Comparison of ENCODE assay signal across 22 mouse cellular contexts in genomic region chr11:109715311-109715781, GRCm38 (mm10). TPM values are rescaled to one million over a fixed set of nuclear protein-coding genes. Genes with fewer than 3 reads are reported as not detected.
A peak's percentile ranks its signal among the peaks of the same experiment; 100 is the strongest.
DNase-seq lines count a peak whose midpoint lies in the region; ATAC-seq and TF ChIP-seq lines count a peak whose summit lies in the region.
"Had no signal": no experiment of that assay in that cellular context is flagged by ENCODE, and none has a peak within 500 bp of the region (broad histone marks: within the 10 kb centered on the region; RNA-seq: fewer than 3 reads in every experiment).

No protein-coding gene starts in this region.

- H3K27ac ChIP-seq in gastrocnemius, adult 2 months, result peak overlapping the region; percentile 29
- peak overlapping the region; percentile 54 for H3K27ac ChIP-seq in embryonic fibroblast, embryonic 13.5 days (ENCODE audit: insufficient read depth, low read length)
- no peak overlapping the region for H3K27ac ChIP-seq in limb, embryonic 14.5 days (replicated peaks; ENCODE audit: low read depth, low read length)
- H3K27ac ChIP-seq in cerebellum, adult 2 months (ENCODE audit: insufficient read depth, low read length), result no peak overlapping the region
- H3K27ac ChIP-seq: heart, embryonic 13.5 days; hindbrain, embryonic 14.5 days; intestine, embryonic 15.5 days; liver, embryonic 12.5 days; midbrain, embryonic 12.5 days had no signal

- peaks cover 6% of the 10 kb centered on the region for H3K4me1 ChIP-seq in embryonic fibroblast, embryonic 13.5 days (ENCODE audit: control insufficient read depth, insufficient read depth, low read length)
- peaks cover 26% of the 10 kb centered on the region for H3K4me1 ChIP-seq in limb, embryonic 14.5 days (ENCODE audit: control insufficient read depth, insufficient read depth, low read length)
- peaks cover 7% of the 10 kb centered on the region; the same call in 1 of the 2 replicates for H3K4me1 ChIP-seq in cerebellum, adult 2 months (ENCODE audit: control insufficient read depth, insufficient read depth, low read length)
- H3K4me1 ChIP-seq: intestine, embryonic 15.5 days; liver, embryonic 12.5 days; midbrain, embryonic 12.5 days had no signal

- intact Hi-C loops in gastrocnemius, adult 2 months (cut with DNase I), result no loop called here

- H3K27me3 ChIP-seq in limb, embryonic 14.5 days (ENCODE audit: control insufficient read depth, insufficient read depth, low read length), result no peaks in the 10 kb centered on the region
- H3K27me3 ChIP-seq in cerebellum, adult 2 months (ENCODE audit: control insufficient read depth, insufficient read depth, low read length), result no peaks in the 10 kb centered on the region
- H3K27me3 ChIP-seq: heart, embryonic 13.5 days; intestine, embryonic 15.5 days; neural tube, embryonic 15.5 days had no signal

- peak; percentile 60 for ATAC-seq in limb, embryonic 14.5 days (ENCODE audit: low FRiP score, low read depth)
- ATAC-seq: forebrain, embryonic 16.5 days; intestine, embryonic 15.5 days; liver, embryonic 12.5 days had no signal

- no peak overlapping the region for H3K9ac ChIP-seq in limb, embryonic 14.5 days (ENCODE audit: low read depth, low read length, severe bottlenecking)
- H3K9ac ChIP-seq: heart, embryonic 13.5 days; hindbrain, embryonic 14.5 days; intestine, embryonic 15.5 days; liver, embryonic 12.5 days; midbrain, embryonic 12.5 days; neural tube, embryonic 15.5 days had no signal

- no peaks in the 10 kb centered on the region for H3K9me3 ChIP-seq in limb, embryonic 14.5 days (ENCODE audit: control insufficient read depth, low read length)
- H3K9me3 ChIP-seq: heart, embryonic 13.5 days; intestine, embryonic 15.5 days; liver, embryonic 12.5 days; midbrain, embryonic 12.5 days; neural tube, embryonic 15.5 days had no signal

- H3K4me2 ChIP-seq in limb, embryonic 14.5 days (replicated peaks; ENCODE audit: low read depth, low read length, severe bottlenecking), result no peak overlapping the region; the same call in 1 of the 2 replicates
- H3K4me2 ChIP-seq: heart, embryonic 13.5 days; hindbrain, embryonic 14.5 days; intestine, embryonic 15.5 days; liver, embryonic 12.5 days; midbrain, embryonic 12.5 days; neural tube, embryonic 15.5 days had no signal

- no peak for DNase-seq in gastrocnemius, adult 2 months
- no peak for DNase-seq in gastrocnemius, postnatal 10 days
- peak; percentile 59 for DNase-seq in embryo, embryonic 11 days
- DNase-seq in limb, embryonic 14.5 days (ENCODE audit: low spot score), result peak; percentile 76
- DNase-seq in cerebellum, adult 2 months, result no peak
- DNase-seq in lung, postnatal 25 days (ENCODE audit: low spot score), result no peak
- DNase-seq in Muller cell, postnatal 12 days (ENCODE audit: inconsistent ontology term), result no peak
- DNase-seq: adrenal gland, postnatal 36 days; kidney, adult 9 months; kidney, postnatal 25 days; lung, adult 2 months; lung, postnatal 36 days; thymus, adult 2 months had no signal

- TF ChIP-seq POLR2A in embryonic fibroblast, embryonic 13.5 days (IDR thresholded peaks at IDR 0.05; ENCODE audit: low read depth, low read length), result no peak
- no peak for TF ChIP-seq POLR2A in limb, embryonic 14.5 days (IDR thresholded peaks at IDR 0.05; ENCODE audit: borderline replicate concordance, extremely low read depth, insufficient read depth, insufficient read length)
- no peak for TF ChIP-seq POLR2A in cerebellum, adult 2 months (IDR thresholded peaks at IDR 0.05; ENCODE audit: borderline replicate concordance, insufficient read depth, low read length)

- WGBS in limb, embryonic 14.5 days, result 20% methylated on average over 12 of the region's 12 CpGs
- WGBS in cerebellum, adult 2 months, result 93% methylated on average over 12 of the region's 12 CpGs

- H3K4me3 ChIP-seq in gastrocnemius, adult 2 months, result no peak overlapping the region
- H3K4me3 ChIP-seq in embryonic fibroblast, embryonic 13.5 days (ENCODE audit: insufficient read depth, low read length), result no peak overlapping the region
- H3K4me3 ChIP-seq in limb, embryonic 14.5 days (replicated peaks; ENCODE audit: low read length), result no peak overlapping the region
- H3K4me3 ChIP-seq in cerebellum, adult 2 months (replicated peaks; ENCODE audit: insufficient read depth, low read depth, low read length), result no peak overlapping the region
- H3K4me3 ChIP-seq: heart, embryonic 13.5 days; intestine, embryonic 15.5 days; liver, embryonic 12.5 days; midbrain, embryonic 12.5 days; neural tube, embryonic 15.5 days had no signal

- TF ChIP-seq CTCF in gastrocnemius, adult 2 months (IDR thresholded peaks at IDR 0.05), result no peak
- TF ChIP-seq CTCF in embryonic fibroblast, embryonic 13.5 days (IDR thresholded peaks at IDR 0.05; ENCODE audit: borderline replicate concordance, insufficient read depth, low read length), result no peak
- no peak for TF ChIP-seq CTCF in cerebellum, adult 2 months (IDR thresholded peaks at IDR 0.05; ENCODE audit: borderline replicate concordance, insufficient read depth, low read depth, low read length)

- H3K36me3 ChIP-seq in limb, embryonic 14.5 days (ENCODE audit: control insufficient read depth, insufficient read depth, low read length), result no peaks in the 10 kb centered on the region
- H3K36me3 ChIP-seq: heart, embryonic 13.5 days; intestine, embryonic 15.5 days; liver, embryonic 12.5 days; midbrain, embryonic 12.5 days; neural tube, embryonic 15.5 days had no signal

RNA-seq across cellular contexts. Expression of gene Fam20a, which starts 6.7 kb away (rescaled TPM):
- 1 to 10 TPM; 1.2 to 2.7 TPM for total RNA-seq in gastrocnemius, adult 2 months (2021)
- 1 to 10 TPM; 4.6 to 7.5 TPM for total RNA-seq in gastrocnemius, postnatal 10 days (2021)
- polyA plus RNA-seq in embryonic fibroblast, embryonic 13.5 days (2011; ENCODE audit: insufficient read length, low read depth, missing spikeins), result 38.4 and 44.6 TPM in 2 replicates
- polyA plus RNA-seq in limb, embryonic 14.5 days (2012; rRNA removed), result 9.4 and 12.4 TPM in 2 replicates
- polyA plus RNA-seq in limb, embryonic 14.5 days (2014; fragmentation: Nextera tagmentation; extraction: Ambion mirVana), result 6.4 and 6.9 TPM in 2 replicates
- 22.3 and 25.2 TPM in 2 replicates for polyA plus RNA-seq in cerebellum, adult 2 months (2012; rRNA removed)
- total RNA-seq: granulocyte monocyte progenitor cell, adult 5-6 weeks had no signal

Comparison
In these comparisons a context has a peak if more than half of its experiments do, and no peak if none do; other contexts are left out.
1. DNase-seq: peak in embryo, embryonic 11 days (single experiment) and limb, embryonic 14.5 days (single experiment); none in gastrocnemius, adult 2 months (single experiment), gastrocnemius, postnatal 10 days (single experiment), cerebellum, adult 2 months (0 of 2), lung, postnatal 25 days (single experiment) and Muller cell, postnatal 12 days (single experiment).
2. H3K27ac ChIP-seq: peak in gastrocnemius, adult 2 months (single experiment) and embryonic fibroblast, embryonic 13.5 days (single experiment); none in limb, embryonic 14.5 days (single experiment) and cerebellum, adult 2 months (single experiment).